ENCODE assay signal across 9 mouse cellular contexts in the genomic region with DNA sequence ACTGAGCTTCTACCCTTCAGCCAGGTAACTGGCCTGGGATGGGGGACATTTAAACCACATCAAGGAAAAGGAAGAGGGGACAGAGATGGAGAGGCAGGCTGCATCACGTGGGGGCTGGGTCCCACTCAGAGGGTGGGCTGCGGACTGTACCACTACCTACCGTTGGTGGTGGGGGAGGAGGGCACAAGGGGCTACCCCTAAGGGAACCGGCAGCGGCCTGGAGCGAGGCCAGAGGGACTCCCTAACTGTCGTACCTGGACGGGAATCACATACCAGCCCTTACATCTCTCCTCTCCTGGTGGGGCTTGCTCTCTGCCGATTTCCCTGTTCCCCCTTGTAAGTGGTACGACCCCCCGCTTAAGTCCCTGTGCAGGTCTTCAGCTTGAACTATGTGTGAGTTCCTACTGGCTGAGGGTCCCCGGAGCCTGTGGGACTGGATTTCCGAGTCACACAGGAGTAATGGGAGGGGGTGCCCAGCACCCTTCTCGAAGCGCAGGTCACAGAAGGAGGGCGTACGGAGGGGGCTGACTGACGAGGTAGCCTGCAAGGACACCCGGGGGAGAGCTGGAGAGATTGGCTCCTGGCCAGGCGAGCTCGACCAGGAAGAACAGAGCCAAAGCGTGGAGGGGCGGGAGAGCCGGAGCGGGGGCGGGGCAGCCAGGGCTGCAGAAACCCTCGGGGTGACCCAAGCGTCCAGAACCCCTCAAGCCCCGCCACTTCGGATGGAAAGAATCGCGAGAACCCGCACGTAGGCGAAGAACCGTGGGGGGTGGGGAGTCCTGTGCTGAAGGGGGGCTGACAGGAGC. TPM values are rescaled to one million over a fixed set of nuclear protein-coding genes. Genes with fewer than 3 reads are reported as not detected.
DNase-seq lines count a peak whose midpoint lies in the region; ATAC-seq and TF ChIP-seq lines count a peak whose summit lies in the region.
"Had no signal": no experiment of that assay in that cellular context is flagged by ENCODE, and none has a peak within 500 bp of the region (broad histone marks: within the 10 kb centered on the region; RNA-seq: fewer than 3 reads in every experiment).

No protein-coding gene starts in this region.

- TF ChIP-seq CTCF in E14TG2a.4 (conservative IDR thresholded peaks at IDR 0.05; ENCODE audit: low read length), result no peak

- peak overlapping the region; percentile 98 for H3K4me2 ChIP-seq in embryonic facial prominence, embryonic 13.5 days
- peak overlapping the region; percentile 73 for H3K4me2 ChIP-seq in hindbrain, embryonic 11.5 days (replicated peaks; ENCODE audit: low read depth, low read length)
- H3K4me2 ChIP-seq in midbrain, embryonic 15.5 days, result peak overlapping the region; percentile 86

- peaks cover 83% of the 10 kb centered on the region for H3K27me3 ChIP-seq in E14TG2a.4 (ENCODE audit: insufficient read depth, low read length)
- peaks cover 63% of the 10 kb centered on the region for H3K27me3 ChIP-seq in embryonic facial prominence, embryonic 13.5 days
- H3K27me3 ChIP-seq in hindbrain, embryonic 11.5 days (ENCODE audit: control insufficient read depth, insufficient read depth, low read length), result peaks cover 54% of the 10 kb centered on the region
- peaks cover 19% of the 10 kb centered on the region for H3K27me3 ChIP-seq in midbrain, embryonic 15.5 days (replicated peaks)

- H3K27ac ChIP-seq in embryonic facial prominence, embryonic 13.5 days, result peak overlapping the region; percentile 75
- peak overlapping the region; percentile 89 for H3K27ac ChIP-seq in hindbrain, embryonic 11.5 days (ENCODE audit: low read depth, low read length)
- H3K27ac ChIP-seq in midbrain, embryonic 15.5 days, result peak overlapping the region; percentile 98

- peak; percentile 57 for ATAC-seq in embryonic facial prominence, embryonic 13.5 days (ENCODE audit: insufficient number of reproducible peaks, insufficient read depth, low FRiP score, low TSS enrichment, low read depth)
- ATAC-seq in hindbrain, embryonic 11.5 days (ENCODE audit: low FRiP score), result peak; percentile 66
- ATAC-seq in midbrain, embryonic 15.5 days (replicated peaks), result peak; percentile 78
- no peak for ATAC-seq in megakaryocyte progenitor cell, adult 5-6 weeks (replicated peaks; ENCODE audit: poor library complexity)

- H3K9ac ChIP-seq in embryonic facial prominence, embryonic 13.5 days, result peak overlapping the region; percentile 79
- peak overlapping the region; percentile 72 for H3K9ac ChIP-seq in hindbrain, embryonic 11.5 days (ENCODE audit: low read depth, low read length)
- H3K9ac ChIP-seq in midbrain, embryonic 15.5 days, result peak overlapping the region; percentile 66

- peaks cover 72% of the 10 kb centered on the region for H3K4me1 ChIP-seq in E14TG2a.4 (replicated peaks; ENCODE audit: low read depth, low read length)
- H3K4me1 ChIP-seq in embryonic facial prominence, embryonic 13.5 days, result peaks cover 71% of the 10 kb centered on the region
- peaks cover 19% of the 10 kb centered on the region for H3K4me1 ChIP-seq in hindbrain, embryonic 11.5 days (replicated peaks; ENCODE audit: control insufficient read depth, insufficient read depth, low read length)
- peaks cover 64% of the 10 kb centered on the region for H3K4me1 ChIP-seq in midbrain, embryonic 15.5 days

- peak; percentile 55 for DNase-seq in adrenal gland, adult 2 months
- no peak for DNase-seq in adrenal gland, adult 8-10 months
- peak; percentile 82 for DNase-seq in hindbrain, embryonic 11.5 days (ENCODE audit: low spot score)
- peak; percentile 43 to 45 for DNase-seq in layer of hippocampus, postnatal 36 days

- peak overlapping the region; percentile 83 for H3K4me3 ChIP-seq in E14TG2a.4 (replicated peaks; ENCODE audit: low read length)
- H3K4me3 ChIP-seq in embryonic facial prominence, embryonic 13.5 days, result peak overlapping the region; percentile 56
- peak overlapping the region; percentile 54 for H3K4me3 ChIP-seq in hindbrain, embryonic 11.5 days (ENCODE audit: low read depth, low read length)
- peak overlapping the region; percentile 74 for H3K4me3 ChIP-seq in midbrain, embryonic 15.5 days

- H3K36me3 ChIP-seq in E14TG2a.4 (ENCODE audit: insufficient read depth, low read length), result no peaks in the 10 kb centered on the region
- H3K36me3 ChIP-seq in embryonic facial prominence, embryonic 13.5 days, result no peaks in the 10 kb centered on the region; the same call in 1 of the 2 replicates
- H3K36me3 ChIP-seq in hindbrain, embryonic 11.5 days (ENCODE audit: control insufficient read depth, insufficient read depth, low read length), result no peaks in the 10 kb centered on the region
- no peaks in the 10 kb centered on the region for H3K36me3 ChIP-seq in midbrain, embryonic 15.5 days (replicated peaks)

- WGBS in embryonic facial prominence, embryonic 13.5 days, result under 1% methylated on average over 36 of the region's 36 CpGs
- under 1% methylated on average over 36 of the region's 36 CpGs for WGBS in hindbrain, embryonic 11.5 days
- under 1% methylated on average over 36 of the region's 36 CpGs for WGBS in midbrain, embryonic 15.5 days

- no peaks in the 10 kb centered on the region for H3K9me3 ChIP-seq in E14TG2a.4 (ENCODE audit: low read length)
- no peaks in the 10 kb centered on the region for H3K9me3 ChIP-seq in embryonic facial prominence, embryonic 13.5 days
- H3K9me3 ChIP-seq in hindbrain, embryonic 11.5 days (ENCODE audit: control insufficient read depth, low read length), result no peaks in the 10 kb centered on the region
- no peaks in the 10 kb centered on the region for H3K9me3 ChIP-seq in midbrain, embryonic 15.5 days

RNA-seq across cellular contexts. Expression of gene Fgf11, which starts 1.1 kb away (rescaled TPM):
- total RNA-seq in adrenal gland, adult 2 months (2021), result 10 to 100 TPM in 1 of 2 experiments, 1 to 10 TPM in 1; 4.6 to 12.8 TPM
- polyA plus RNA-seq in adrenal gland, adult 2 months (2012; rRNA removed), result 6.0 and 13.4 TPM in 2 replicates
- total RNA-seq in adrenal gland, adult 8-10 months (2022), result 10 to 100 TPM in 2 of 4 experiments, 1 to 10 TPM in 2; 2.5 to 32.7 (median 16.9) TPM
- polyA plus RNA-seq in embryonic facial prominence, embryonic 13.5 days (2015; fragmentation: Nextera tagmentation; extraction: Ambion mirVana), result 3.6 TPM in 2 replicates
- polyA plus RNA-seq in hindbrain, embryonic 11.5 days (2014; fragmentation: Nextera tagmentation; extraction: Ambion mirVana), result 2.2 and 2.8 TPM in 2 replicates
- 10 to 100 TPM; 29.2 to 31.6 TPM for total RNA-seq in layer of hippocampus, postnatal 36 days (2021)
- 3.7 and 4.5 TPM in 2 replicates for polyA plus RNA-seq in midbrain, embryonic 15.5 days (2015; fragmentation: Nextera tagmentation; extraction: Ambion mirVana)
- total RNA-seq in megakaryocyte progenitor cell, adult 5-6 weeks (2015), result 0.22 and 0.52 TPM in 2 replicates
- total RNA-seq in megakaryocyte progenitor cell, adult 5-6 weeks (2017), result 0.21 and 0.41 TPM in 2 replicates

RNA-seq across cellular contexts. Expression of gene Tmem102, which starts 4.8 kb away (rescaled TPM):
- 1 to 10 TPM in 1 of 2 experiments, under 1 TPM in 1; 0.23 to 1.1 TPM for total RNA-seq in adrenal gland, adult 2 months (2021)
- polyA plus RNA-seq in adrenal gland, adult 2 months (2012; rRNA removed), result 0.81 and 0.94 TPM in 2 replicates
- 1 to 10 TPM in 1 of 4 experiments, under 1 TPM in 3; 0.45 to 1.1 (median 0.72) TPM for total RNA-seq in adrenal gland, adult 8-10 months (2022)
- 4.0 and 4.7 TPM in 2 replicates for polyA plus RNA-seq in embryonic facial prominence, embryonic 13.5 days (2015; fragmentation: Nextera tagmentation; extraction: Ambion mirVana)
- 0.83 and 0.93 TPM in 2 replicates for polyA plus RNA-seq in hindbrain, embryonic 11.5 days (2014; fragmentation: Nextera tagmentation; extraction: Ambion mirVana)
- total RNA-seq in layer of hippocampus, postnatal 36 days (2021), result under 1 TPM in 1 of 2 experiments, not detected in 1; 0.17 TPM
- polyA plus RNA-seq in midbrain, embryonic 15.5 days (2015; fragmentation: Nextera tagmentation; extraction: Ambion mirVana), result 0.74 and 0.86 TPM in 2 replicates
- not detected in 2 replicates for total RNA-seq in megakaryocyte progenitor cell, adult 5-6 weeks (2015)
- total RNA-seq in megakaryocyte progenitor cell, adult 5-6 weeks (2017), result not detected in 2 replicates

RNA-seq across cellular contexts. Expression of gene Chrnb1, which starts 4.9 kb away (rescaled TPM):
- 1 to 10 TPM; 1.7 to 3.1 TPM for total RNA-seq in adrenal gland, adult 2 months (2021)
- 2.7 and 3.0 TPM in 2 replicates for polyA plus RNA-seq in adrenal gland, adult 2 months (2012; rRNA removed)
- total RNA-seq in adrenal gland, adult 8-10 months (2022), result 1 to 10 TPM; 1.5 to 8.1 (median 5.0) TPM
- polyA plus RNA-seq in embryonic facial prominence, embryonic 13.5 days (2015; fragmentation: Nextera tagmentation; extraction: Ambion mirVana), result 5.4 and 5.7 TPM in 2 replicates
- 1.2 and 1.5 TPM in 2 replicates for polyA plus RNA-seq in hindbrain, embryonic 11.5 days (2014; fragmentation: Nextera tagmentation; extraction: Ambion mirVana)
- total RNA-seq in layer of hippocampus, postnatal 36 days (2021), result 1 to 10 TPM in 1 of 2 experiments, under 1 TPM in 1; 0.72 to 1.3 TPM
- polyA plus RNA-seq in midbrain, embryonic 15.5 days (2015; fragmentation: Nextera tagmentation; extraction: Ambion mirVana), result 0.98 and 1.2 TPM in 2 replicates
- total RNA-seq in megakaryocyte progenitor cell, adult 5-6 weeks (2015), result 0.24 and 1.6 TPM in 2 replicates
- total RNA-seq in megakaryocyte progenitor cell, adult 5-6 weeks (2017), result 0.04 and 0.44 TPM in 2 replicates

RNA-seq across cellular contexts. Expression of gene Gm39566, which starts 14.5 kb away (rescaled TPM):
- not detected for total RNA-seq in adrenal gland, adult 2 months (2021)
- not detected in 2 replicates for polyA plus RNA-seq in adrenal gland, adult 2 months (2012; rRNA removed)
- total RNA-seq in adrenal gland, adult 8-10 months (2022), result not detected
- polyA plus RNA-seq in embryonic facial prominence, embryonic 13.5 days (2015; fragmentation: Nextera tagmentation; extraction: Ambion mirVana), result not detected in 2 replicates
- polyA plus RNA-seq in hindbrain, embryonic 11.5 days (2014; fragmentation: Nextera tagmentation; extraction: Ambion mirVana), result not detected in 2 replicates
- not detected for total RNA-seq in layer of hippocampus, postnatal 36 days (2021)
- not detected in 2 replicates for polyA plus RNA-seq in midbrain, embryonic 15.5 days (2015; fragmentation: Nextera tagmentation; extraction: Ambion mirVana)
- total RNA-seq in megakaryocyte progenitor cell, adult 5-6 weeks (2015), result not detected in 2 replicates
- total RNA-seq in megakaryocyte progenitor cell, adult 5-6 weeks (2017), result not detected in 2 replicates
- polyA plus RNA-seq: large intestine, adult 2 months had no signal

RNA-seq across cellular contexts. Expression of gene Spem2, which starts 17.7 kb away (rescaled TPM):
- total RNA-seq in adrenal gland, adult 2 months (2021), result not detected
- polyA plus RNA-seq in adrenal gland, adult 2 months (2012; rRNA removed), result 0.09 TPM in 1 of 2 replicates, not detected in the other
- not detected for total RNA-seq in adrenal gland, adult 8-10 months (2022)
- not detected in 2 replicates for polyA plus RNA-seq in embryonic facial prominence, embryonic 13.5 days (2015; fragmentation: Nextera tagmentation; extraction: Ambion mirVana)
- not detected in 2 replicates for polyA plus RNA-seq in hindbrain, embryonic 11.5 days (2014; fragmentation: Nextera tagmentation; extraction: Ambion mirVana)
- total RNA-seq in layer of hippocampus, postnatal 36 days (2021), result not detected
- not detected in 2 replicates for polyA plus RNA-seq in midbrain, embryonic 15.5 days (2015; fragmentation: Nextera tagmentation; extraction: Ambion mirVana)
- total RNA-seq in megakaryocyte progenitor cell, adult 5-6 weeks (2015), result not detected in 2 replicates
- not detected in 2 replicates for total RNA-seq in megakaryocyte progenitor cell, adult 5-6 weeks (2017)
- polyA plus RNA-seq: large intestine, adult 2 months had no signal
